ENCODE assay signal across 15 mouse cellular contexts in genomic region chr13:57949513-57949912, GRCm38 (mm10). TPM values are rescaled to one million over a fixed set of nuclear protein-coding genes. Genes with fewer than 3 reads are reported as not detected.
"Had no signal": no experiment of that assay in that cellular context is flagged by ENCODE, and none has a peak within 500 bp of the region (broad histone marks: within the 10 kb centered on the region; RNA-seq: fewer than 3 reads in every experiment).

No protein-coding gene starts in this region.

- H3K4me1 ChIP-seq: liver, embryonic 15.5 days; midbrain, embryonic 10.5 days; midbrain, embryonic 15.5 days had no signal

- H3K9me3 ChIP-seq: liver, embryonic 15.5 days; midbrain, embryonic 10.5 days; midbrain, embryonic 15.5 days; neural tube, embryonic 12.5 days had no signal

- H3K4me2 ChIP-seq: liver, embryonic 11.5 days; liver, embryonic 15.5 days; midbrain, embryonic 15.5 days; neural tube, embryonic 12.5 days had no signal

- H3K4me3 ChIP-seq: liver, embryonic 15.5 days; midbrain, embryonic 10.5 days; midbrain, embryonic 15.5 days; neural tube, embryonic 12.5 days had no signal

- DNase-seq: layer of hippocampus, postnatal 36 days; lung, adult 2 months; lung, postnatal 10 days; lung, postnatal 4 days; right cerebral cortex, postnatal 4 days; thymus, postnatal 36 days had no signal

- H3K36me3 ChIP-seq: liver, embryonic 15.5 days; midbrain, embryonic 10.5 days; midbrain, embryonic 15.5 days; neural tube, embryonic 12.5 days had no signal

- H3K27ac ChIP-seq: liver, embryonic 15.5 days; midbrain, embryonic 10.5 days; midbrain, embryonic 15.5 days; neural tube, embryonic 12.5 days had no signal

- H3K9ac ChIP-seq: liver, embryonic 15.5 days; midbrain, embryonic 15.5 days; neural tube, embryonic 12.5 days had no signal

- ATAC-seq: midbrain, embryonic 15.5 days had no signal

- H3K27me3 ChIP-seq: liver, embryonic 15.5 days; midbrain, embryonic 15.5 days had no signal

RNA-seq across cellular contexts. Expression of gene Spock1, which starts 41.4 kb away (rescaled TPM):
- total RNA-seq: megakaryocyte, adult 5-6 weeks; monocyte, adult 5-6 weeks; neutrophil, adult 5-6 weeks had no signal
- polyA plus RNA-seq: spleen, adult 2 months had no signal
